ENCODE assay signal across 9 mouse cellular contexts in genomic region chr2:124612727-124613510, GRCm38 (mm10).
DNase-seq lines count a peak whose midpoint lies in the region; ATAC-seq and TF ChIP-seq lines count a peak whose summit lies in the region.
"Had no signal": no experiment of that assay in that cellular context is flagged by ENCODE, and none has a peak within 500 bp of the region (broad histone marks: within the 10 kb centered on the region; RNA-seq: fewer than 3 reads in every experiment).

No protein-coding gene starts in this region.

- H3K4me1 ChIP-seq in forebrain, postnatal 0 days (ENCODE audit: insufficient read depth) = peaks cover 12% of the 10 kb centered on the region; the same call in 1 of the 2 replicates
- peaks cover 25% of the 10 kb centered on the region; the same call in 1 of the 2 replicates for H3K4me1 ChIP-seq in limb, embryonic 15.5 days
- peaks cover 17% of the 10 kb centered on the region for H3K4me1 ChIP-seq in olfactory bulb, adult 2 months (ENCODE audit: control insufficient read depth, insufficient read depth, low read length)

- TF ChIP-seq CTCF in left cerebral cortex, adult 2 months (IDR thresholded peaks at IDR 0.05) = no peak
- TF ChIP-seq CTCF in forebrain, postnatal 0 days (IDR thresholded peaks at IDR 0.05; ENCODE audit: low read depth) = no peak
- no peak for TF ChIP-seq CTCF in olfactory bulb, adult 2 months (IDR thresholded peaks at IDR 0.05; ENCODE audit: insufficient read depth, low read depth, low read length)

- TF ChIP-seq POLR2A in olfactory bulb, adult 2 months (IDR thresholded peaks at IDR 0.05; ENCODE audit: insufficient read depth, low read depth, low read length) = no peak

- H3K27ac ChIP-seq in left cerebral cortex, adult 2 months = peak overlapping the region; percentile 55
- 0 out of 2 replicates have a peak overlapping the region, but pooled peaks have one; percentile 16 for H3K27ac ChIP-seq in forebrain, postnatal 0 days (ENCODE audit: low read depth, low read length)
- no peak overlapping the region for H3K27ac ChIP-seq in limb, embryonic 15.5 days
- no peak overlapping the region for H3K27ac ChIP-seq in olfactory bulb, adult 2 months (ENCODE audit: insufficient read depth, low read depth, low read length)

- no peaks in the 10 kb centered on the region for H3K27me3 ChIP-seq in forebrain, postnatal 0 days (ENCODE audit: insufficient read depth, low read length)
- H3K27me3 ChIP-seq in limb, embryonic 15.5 days = peaks cover 13% of the 10 kb centered on the region

- H3K4me3 ChIP-seq in left cerebral cortex, adult 2 months = peak overlapping the region; percentile 74
- peak overlapping the region; percentile 75 for H3K4me3 ChIP-seq in forebrain, postnatal 0 days (ENCODE audit: low read depth, low read length)
- H3K4me3 ChIP-seq in limb, embryonic 15.5 days = peak overlapping the region; percentile 77
- peak overlapping the region; percentile 36 for H3K4me3 ChIP-seq in olfactory bulb, adult 2 months (ENCODE audit: insufficient read depth, low read depth, low read length)

- no peaks in the 10 kb centered on the region for H3K36me3 ChIP-seq in forebrain, postnatal 0 days (ENCODE audit: insufficient read depth)
- H3K36me3 ChIP-seq in limb, embryonic 15.5 days = no peaks in the 10 kb centered on the region

- DNase-seq in left cerebral cortex, adult 2 months (ENCODE audit: extremely low spot score in 1 of 2, low spot score in 2 of 2) = no peak
- no peak for DNase-seq in left cerebral cortex, postnatal 4 days
- no peak for DNase-seq in forebrain, postnatal 0 days
- no peak for DNase-seq in left cerebral cortex, adult 11 months (ENCODE audit: low spot score)
- no peak for DNase-seq in thymus, postnatal 25 days
- DNase-seq: kidney, adult 8-10 months had no signal

- H3K4me2 ChIP-seq in forebrain, postnatal 0 days (ENCODE audit: low read depth) = peak overlapping the region; percentile 99
- H3K4me2 ChIP-seq in limb, embryonic 15.5 days = peak overlapping the region; percentile 90; the same call in 1 of the 2 replicates

- no peak overlapping the region for H3K9ac ChIP-seq in forebrain, postnatal 0 days
- H3K9ac ChIP-seq in limb, embryonic 15.5 days = no peak overlapping the region

- no peaks in the 10 kb centered on the region for H3K9me3 ChIP-seq in forebrain, postnatal 0 days (ENCODE audit: low read length)
- no peaks in the 10 kb centered on the region for H3K9me3 ChIP-seq in limb, embryonic 15.5 days

- no peak for ATAC-seq in forebrain, postnatal 0 days
- no peak for ATAC-seq in limb, embryonic 15.5 days (ENCODE audit: insufficient number of reproducible peaks, low FRiP score, low TSS enrichment, low read depth)
- ATAC-seq in inflammation-experienced regulatory T-cells, adult 6 months = no peak

- intact Hi-C loops in left cerebral cortex, adult 2 months (cut with DNase I) = loop anchor here (5.0 kb wide), 2 partner anchors 44 to 511 kb away; no protein-coding TSS in a partner anchor
- intact Hi-C loops in left cerebral cortex, postnatal 4 days (cut with DNase I) = loop anchor here (5.0 kb wide), 2 partner anchors 314 to 511 kb away; no protein-coding TSS in a partner anchor

- WGBS in forebrain, postnatal 0 days = 41% methylated on average over 10 of the region's 10 CpGs
- 72% methylated on average over 10 of the region's 10 CpGs for WGBS in limb, embryonic 15.5 days
- 54% methylated on average over 10 of the region's 10 CpGs for WGBS in olfactory bulb, adult 2 months

Comparison
In these comparisons a context has a peak if more than half of its experiments do, and no peak if none do; other contexts are left out.
1. H3K27ac ChIP-seq: peak in left cerebral cortex, adult 2 months (single experiment) and forebrain, postnatal 0 days (single experiment); none in limb, embryonic 15.5 days (single experiment) and olfactory bulb, adult 2 months (single experiment).
2. Peak in every context shown above with its lines, with median percentiles within 50 percentile points of each other: H3K4me3 ChIP-seq.